Mouse (Mus musculus) ZHBTc4 (cell line): ENCODE measurements at regions not wholly inside any gene's neighbourhood (a gene's known extent, or its start where the extent isn't known, plus 50 kb on each side); places are given as distances from the start of the nearest gene placed in this dataset.

Experiments used
- DNase-seq: peaks from one replicate; pipeline ENCODE4 v3.0.0-alpha.2; 2011; ENCODE audit warnings: low read depth, low spot score

- no peak for DNase-seq
These were observed 54.9 kb downstream of the Cbln1 start for GRCm38 (mm10) chr8:87417466-87417865.

- DNase-seq = no peak
These were observed 57.3 kb downstream of the Cbln1 start for GRCm38 (mm10) chr8:87415051-87415630.

- no peak for DNase-seq
These were observed 83.4 kb downstream of the Cbln1 start for GRCm38 (mm10) chr8:87389016-87389415.

- DNase-seq = no peak
These were observed 88.7 kb downstream of the Cbln1 start for GRCm38 (mm10) chr8:87383527-87384206.

GRCm38 (mm10) chr8:87382311-87382710 lies 90.1 kb downstream of the Cbln1 start:
- DNase-seq = no peak

- DNase-seq = no peak
These were observed 91.6 kb downstream of the Cbln1 start for GRCm38 (mm10) chr8:87380791-87381190.

GRCm38 (mm10) chr8:87379296-87379695 lies 93.1 kb downstream of the Cbln1 start:
- DNase-seq = no peak

- DNase-seq = no peak
These were observed 98.4 kb downstream of the Cbln1 start for GRCm38 (mm10) chr8:87374044-87374443.

GRCm38 (mm10) chr8:87373535-87373934 lies 98.9 kb downstream of the Cbln1 start:
- no peak for DNase-seq

- DNase-seq = no peak
These were observed 100.3 kb downstream of the Cbln1 start for GRCm38 (mm10) chr8:87372061-87372460.

- no peak for DNase-seq
These were observed 102.2 kb downstream of the Cbln1 start for GRCm38 (mm10) chr8:87370194-87370593.

GRCm38 (mm10) chr8:87350471-87350870 lies 121.9 kb downstream of the Cbln1 start:
- no peak for DNase-seq

GRCm38 (mm10) chr8:87349781-87350181 lies 122.6 kb downstream of the Cbln1 start:
- peak; percentile 29 for DNase-seq

GRCm38 (mm10) chr8:87329371-87329770 lies 143.0 kb downstream of the Cbln1 start:
- DNase-seq = no peak

- DNase-seq = no peak
These were observed 157.8 kb downstream of the Cbln1 start for GRCm38 (mm10) chr8:87314570-87314969.

GRCm38 (mm10) chr8:87311282-87311681 lies 161.1 kb downstream of the Cbln1 start:
- no peak for DNase-seq

- DNase-seq = no peak
These were observed 164.1 kb downstream of the Cbln1 start for GRCm38 (mm10) chr8:87308311-87308710.

GRCm38 (mm10) chr8:87305001-87305400 lies 167.4 kb downstream of the Cbln1 start:
- DNase-seq = no peak

- no peak for DNase-seq
These were observed 168.9 kb downstream of the Cbln1 start for GRCm38 (mm10) chr8:87303522-87303921.

- DNase-seq = no peak
These were observed 174.6 kb downstream of the Cbln1 start for GRCm38 (mm10) chr8:87297761-87298160.

GRCm38 (mm10) chr8:87297331-87297730 lies 175.1 kb downstream of the Cbln1 start:
- DNase-seq = no peak

GRCm38 (mm10) chr8:87286059-87286458 lies 186.3 kb downstream of the Cbln1 start:
- no peak for DNase-seq

- no peak for DNase-seq
These were observed 188.1 kb downstream of the Cbln1 start for GRCm38 (mm10) chr8:87284356-87284755.

- no peak for DNase-seq
These were observed 189.9 kb downstream of the Cbln1 start for GRCm38 (mm10) chr8:87282511-87282910.
